Mouse (Mus musculus) layer of hippocampus, adult 2 months (tissue): Measurements from ENCODE around the gene Cenpm. TPM values are rescaled to one million over a fixed set of nuclear protein-coding genes. Genes with fewer than 3 reads are reported as not detected.

Experiments
- DNase-seq, 2 experiments: peaks; one replicate each; pipeline ENCODE4 v3.0.0; 2022; ENCODE audit warnings: low spot score in 2 of 2
- H3K27ac ChIP-seq: fragments of 200-600 bp; 2 replicates; pipeline ENCODE4 v1.8.1; 2022
- H3K4me3 ChIP-seq: fragments of 200-600 bp; 2 replicates; pipeline ENCODE4 v1.8.1; 2022; ENCODE audit warnings: mild to moderate bottlenecking
- CTCF ChIP-seq: fragments of 200-600 bp; conservative IDR thresholded peaks from 2 replicates; pipeline ENCODE4 v1.8.1; 2022; ENCODE audit warnings: antibody characterized with exemption, mild to moderate bottlenecking, moderate library complexity
- total RNA-seq, 2 experiments: library from RNA; stranded (reverse); gene quantifications; 2 replicates each; pipeline ENCODE4 v1.2.3; 2021

The Cenpm gene
- total RNA-seq, 2 experiments from 2014 or later, result 2.5 TPM

DNA sequence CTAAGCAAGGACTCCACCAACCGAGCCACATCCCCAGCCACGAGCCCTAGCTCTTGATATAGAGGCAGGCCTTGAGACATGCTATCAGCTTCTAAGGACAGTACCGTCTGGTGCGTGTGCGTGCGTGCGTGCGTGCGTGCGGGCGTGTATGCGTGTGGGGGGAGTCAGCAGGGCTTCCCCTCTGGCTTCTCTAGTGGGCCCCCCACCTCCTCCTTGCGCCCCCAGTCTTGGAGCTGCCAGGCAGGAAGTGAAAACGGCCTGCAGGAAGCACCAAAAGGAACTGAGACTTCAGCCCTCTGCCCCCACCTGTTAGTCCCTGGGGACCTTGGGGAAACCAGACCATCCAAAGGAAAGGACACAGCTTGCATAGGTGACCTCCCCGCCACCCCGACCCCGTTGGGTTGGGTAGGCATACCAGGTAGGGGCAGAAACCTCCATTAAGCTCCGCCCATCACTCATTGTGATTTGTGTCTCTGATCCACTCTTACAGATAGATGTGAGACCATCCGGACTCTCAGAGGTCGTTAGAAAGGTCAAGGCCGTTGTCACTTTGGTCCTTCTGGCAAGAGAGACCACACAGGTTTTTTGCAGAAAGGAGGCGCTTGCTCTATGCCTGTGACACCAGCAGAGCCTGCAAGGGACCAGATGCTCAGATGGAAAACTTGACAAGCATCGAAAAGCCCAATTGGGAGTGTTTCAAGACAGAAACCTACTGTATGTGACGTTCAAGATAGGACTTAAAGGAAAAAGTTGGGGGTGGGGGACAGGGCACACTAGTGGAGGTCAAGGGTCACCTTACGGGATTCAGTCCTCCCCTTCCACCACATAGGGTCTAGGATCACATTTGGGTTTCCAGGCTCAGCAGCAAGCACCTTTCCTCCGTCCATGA, 25.5 kb downstream of the Cenpm start:
- TF ChIP-seq CTCF, result no peak
- H3K27ac ChIP-seq, result no peak overlapping the region
- H3K4me3 ChIP-seq, result no peak overlapping the region
- DNase-seq, result no peak

DNA sequence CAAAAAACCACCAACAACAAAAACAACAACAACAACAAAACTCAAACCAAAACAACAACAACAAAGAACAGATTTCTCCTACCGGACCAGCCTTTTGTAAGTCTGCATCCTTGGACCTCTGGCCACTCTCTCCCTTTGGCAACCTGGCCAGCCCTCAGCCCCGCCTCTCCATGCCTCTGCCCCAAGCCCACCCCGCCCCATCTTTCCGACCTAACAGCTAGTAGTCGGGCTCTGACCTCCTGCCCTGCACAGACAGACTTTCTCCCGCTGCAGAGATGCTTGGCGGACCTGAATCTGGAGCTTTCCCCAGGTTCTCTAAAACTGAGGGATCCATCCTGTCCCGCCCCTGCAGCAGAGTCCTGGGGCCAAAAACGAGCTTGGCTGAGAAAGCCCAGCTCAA, 26.6 kb downstream of the Cenpm start:
- no peak overlapping the region for H3K27ac ChIP-seq
- H3K4me3 ChIP-seq, result no peak overlapping the region
- no peak for DNase-seq
- TF ChIP-seq CTCF, result no peak

- H3K27ac ChIP-seq, result no peak overlapping the region
- TF ChIP-seq CTCF, result peak; percentile 37
Measured at GRCm38 (mm10) chr15:82217039-82217438, 27.5 kb downstream of the Cenpm start.

GRCm38 (mm10) chr15:82216142-82216827, 28.3 kb downstream of the Cenpm start:
- H3K27ac ChIP-seq, result no peak overlapping the region
- H3K4me3 ChIP-seq, result no peak overlapping the region
- DNase-seq, result no peak
- TF ChIP-seq CTCF, result no peak

More at GRCm38 (mm10) chr15:82217039-82217438, 27.5 kb downstream of the Cenpm start:
- DNase-seq, result no peak
- H3K4me3 ChIP-seq, result no peak overlapping the region

DNA sequence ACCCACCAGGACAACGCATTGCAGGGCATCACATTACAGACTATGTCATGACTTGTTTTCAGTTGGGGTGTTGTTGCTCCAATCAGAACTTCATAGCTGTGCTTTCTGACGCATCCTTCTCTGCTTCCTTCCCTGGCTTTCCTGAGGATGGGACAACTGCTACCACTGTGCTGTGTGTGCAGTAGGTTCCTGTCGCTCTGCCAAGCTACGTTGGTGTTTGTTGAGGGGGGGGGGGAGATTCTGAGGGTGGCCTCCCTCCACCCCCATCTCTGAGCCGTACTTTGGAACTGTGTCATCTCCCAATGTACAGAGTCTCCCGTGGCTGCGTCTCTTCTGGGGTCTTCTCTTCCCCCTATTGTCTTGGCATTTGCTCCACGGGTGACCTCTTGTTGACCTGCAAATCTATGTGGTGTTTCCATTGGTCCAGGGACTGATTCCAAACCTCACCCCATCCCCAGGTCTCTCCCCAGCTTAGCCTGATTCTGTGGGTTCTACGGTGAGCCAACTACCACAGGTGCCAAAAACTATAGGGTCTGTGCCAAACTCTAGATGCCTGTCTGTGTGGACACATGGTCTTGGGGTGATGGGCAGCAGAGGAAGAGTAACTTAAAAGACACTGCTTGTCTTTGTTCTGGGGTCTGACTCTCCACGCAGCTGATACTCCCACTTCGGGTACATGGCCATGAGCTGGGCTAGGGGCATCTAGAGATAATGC, 29.1 kb downstream of the Cenpm start:
- Histone ChIP-seq H3K27ac (no peak overlapping the region), H3K4me3 (no peak overlapping the region)
- TF ChIP-seq CTCF, result no peak
- no peak for DNase-seq

DNA sequence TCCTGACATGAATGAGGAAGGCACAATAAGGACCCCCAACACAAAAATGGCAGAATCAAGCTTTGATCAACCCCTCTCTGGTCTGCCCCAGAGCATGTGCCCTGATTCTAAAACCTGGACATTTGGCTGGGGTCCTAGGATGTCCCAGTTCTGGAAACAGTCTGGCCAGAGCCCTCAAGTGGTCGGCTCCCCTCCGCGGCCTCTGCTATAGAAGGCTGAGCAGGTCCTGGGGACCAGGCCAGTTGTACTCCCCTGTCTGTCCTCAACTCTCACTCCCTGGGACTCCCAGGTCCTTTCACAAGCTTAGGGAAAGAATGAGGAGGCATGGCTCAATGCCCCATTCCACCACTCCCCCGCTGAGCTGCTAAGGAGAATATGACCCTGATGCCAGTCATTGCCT, 31.3 kb downstream of the Cenpm start:
- no peak overlapping the region for H3K27ac ChIP-seq
- no peak overlapping the region for H3K4me3 ChIP-seq
- no peak for DNase-seq
- no peak for TF ChIP-seq CTCF

DNA sequence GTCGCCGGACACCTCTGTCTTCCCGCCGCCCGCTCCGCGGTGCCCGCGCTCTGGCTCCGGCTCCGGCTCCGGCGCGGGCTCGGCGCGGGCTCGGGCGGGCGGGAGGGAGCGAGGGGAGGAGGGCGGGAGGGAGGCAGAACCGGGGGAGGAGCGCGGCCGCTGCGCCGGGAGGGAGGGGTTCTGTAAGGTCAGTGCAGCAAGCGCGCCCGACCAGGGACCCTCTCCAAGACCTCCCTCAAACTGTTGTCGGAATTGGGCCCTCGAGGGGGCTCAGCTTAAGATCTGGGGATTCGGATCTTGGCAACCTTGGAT, 31.8 kb downstream of the Cenpm start, which contains the start of gene Shisa8:
Shisa8 (minus strand) TSS at position 64 of the 312 bp plus-strand sequence.
- Histone ChIP-seq H3K4me3 (peak within 1 kb of the TSS; percentile 50), H3K27ac (no peak within 1 kb of the TSS)
- no peak for DNase-seq
- TF ChIP-seq CTCF, result no peak

GRCm38 (mm10) chr15:82211911-82212751, 32.4 kb downstream of the Cenpm start:
- H3K27ac ChIP-seq, result no peak overlapping the region
- DNase-seq, result no peak
- peak; percentile 52 for TF ChIP-seq CTCF

GRCm38 (mm10) chr15:82211281-82211680, 33.3 kb downstream of the Cenpm start:
- no peak overlapping the region; the same call in 1 of the 2 replicates for H3K4me3 ChIP-seq
- DNase-seq, result no peak
- no peak overlapping the region for H3K27ac ChIP-seq
- TF ChIP-seq CTCF, result no peak

More at GRCm38 (mm10) chr15:82211911-82212751, 32.4 kb downstream of the Cenpm start:
- peak overlapping the region; percentile 50 for H3K4me3 ChIP-seq

DNA sequence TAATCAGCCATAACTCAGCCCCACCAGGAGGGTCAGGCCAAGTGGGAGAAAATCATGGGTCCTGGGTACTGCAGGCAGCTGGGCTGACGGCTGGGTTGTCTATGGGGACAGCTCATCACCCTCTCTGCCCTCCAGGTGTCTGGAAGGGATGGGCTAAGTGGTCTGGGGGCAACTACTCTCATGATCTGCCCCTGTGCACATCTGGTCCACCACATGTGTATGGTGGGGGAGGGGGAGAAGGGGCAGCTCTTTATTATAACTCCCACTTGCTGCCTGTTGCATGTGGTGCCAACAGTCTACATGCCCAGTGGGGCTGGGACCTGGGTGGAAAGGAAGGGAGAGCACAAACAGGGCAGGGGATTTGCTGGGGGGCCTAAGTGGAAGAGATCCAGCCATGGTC, 33.7 kb downstream of the Cenpm start:
- H3K4me3 ChIP-seq, result no peak overlapping the region

DNA sequence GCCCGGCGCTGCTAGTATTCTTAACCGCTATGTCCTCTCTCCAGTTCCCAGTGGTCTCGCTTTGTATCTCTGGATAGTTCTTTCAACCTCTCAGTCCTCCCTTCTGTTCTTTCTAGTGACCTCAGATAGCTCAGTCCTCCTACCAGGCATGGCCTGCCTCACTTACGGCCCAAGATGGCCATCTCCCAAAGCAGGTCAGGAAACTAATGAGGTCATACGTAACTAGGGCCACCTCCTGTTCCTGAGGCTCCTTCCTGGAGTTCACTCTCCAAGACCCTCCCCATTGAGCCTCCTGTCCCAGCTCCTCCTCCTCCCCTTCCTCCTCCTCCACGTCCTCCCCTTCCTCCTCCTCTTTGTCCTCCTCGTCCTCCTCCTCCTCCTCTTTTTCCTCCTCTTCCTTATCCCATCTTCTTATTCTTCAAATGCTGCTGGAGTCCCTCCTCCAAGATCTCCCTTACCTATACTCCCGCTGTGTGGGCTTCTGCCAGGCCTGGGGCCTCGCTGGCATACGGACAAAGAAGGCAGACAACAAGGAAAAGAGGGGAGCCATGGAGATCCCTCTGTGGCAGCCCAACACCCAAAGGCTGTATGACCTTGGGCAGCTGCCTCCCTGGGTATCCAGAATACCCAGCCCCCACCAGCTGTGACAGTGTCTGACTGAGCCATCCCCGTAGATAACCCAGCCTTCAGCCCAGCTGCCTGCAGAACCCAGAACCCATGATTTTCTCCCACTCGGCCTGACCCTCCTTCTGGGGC, 35.1 kb downstream of the Cenpm start:
- no peak for TF ChIP-seq CTCF
- no peak for DNase-seq
- no peak overlapping the region for H3K4me3 ChIP-seq
- no peak overlapping the region for H3K27ac ChIP-seq

More for the DNA sequence above, 33.7 kb downstream of the Cenpm start:
- H3K27ac ChIP-seq, result no peak overlapping the region
- TF ChIP-seq CTCF, result no peak
- no peak for DNase-seq
